Mouse (Mus musculus): ENCODE data around the gene Lypd1.

- TF ChIP-seq POLR2A (IDR thresholded peaks at IDR 0.05; ENCODE audit: borderline replicate concordance, low read depth, low read length) (no peak), CTCF (IDR thresholded peaks at IDR 0.05; ENCODE audit: low read depth, low read length) (no peak)
These were observed 1.5 kb downstream of the Lypd1 start for GRCm38 (mm10) chr1:125911337-125911900.
